Mouse (Mus musculus) midbrain, embryonic 11.5 days (tissue): ENCODE data around the gene Plekhd1. TPM values are rescaled to one million over a fixed set of nuclear protein-coding genes. Genes with fewer than 3 reads are reported as not detected.

Experiments
- ATAC-seq: fragments of 200-750 bp; cut with Nextera tagmentation; 2 replicates; pipeline ENCODE4 v1.8.0; 2017; ENCODE audit warnings: moderate TSS enrichment, moderate library complexity; ENCODE audit not compliant: low FRiP score
- DNase-seq: peaks from one replicate; pipeline ENCODE4 v3.0.0; 2015; ENCODE audit warnings: low spot score; ENCODE audit errors: missing footprints
- H3K27ac ChIP-seq: fragments of 300-500 bp; sonication (generic); 2 replicates; pipeline ENCODE4 v1.5.1; 2014; ENCODE audit warnings: low read depth, low read length
- H3K27me3 ChIP-seq: fragments of 300-500 bp; sonication (generic); 2 replicates; pipeline ENCODE4 v1.6.1; 2014; ENCODE audit warnings: mild to moderate bottlenecking, low read length, moderate library complexity, mixed read lengths; ENCODE audit not compliant: control insufficient read depth, insufficient read depth
- H3K36me3 ChIP-seq: fragments of 300-500 bp; sonication (generic); 2 replicates; pipeline ENCODE4 v1.6.1; 2014; ENCODE audit warnings: mild to moderate bottlenecking, low read length, moderate library complexity, mixed read lengths; ENCODE audit not compliant: control insufficient read depth, insufficient read depth
- H3K4me1 ChIP-seq: fragments of 300-500 bp; sonication (generic); 2 replicates; pipeline ENCODE4 v1.6.1; 2014; ENCODE audit warnings: low read length; ENCODE audit not compliant: control insufficient read depth, insufficient read depth
- H3K4me2 ChIP-seq: fragments of 300-500 bp; sonication (generic); 2 replicates; pipeline ENCODE4 v1.6.1; 2014; ENCODE audit warnings: mild to moderate bottlenecking, moderate library complexity
- H3K4me3 ChIP-seq: fragments of 300-500 bp; sonication (generic); 2 replicates; pipeline ENCODE4 v1.5.1; 2014; ENCODE audit warnings: low read depth, low read length
- H3K9ac ChIP-seq: fragments of 300-500 bp; sonication (generic); 2 replicates; pipeline ENCODE4 v1.6.1; 2014; ENCODE audit warnings: low read length
- H3K9me3 ChIP-seq: fragments of 300-500 bp; sonication (generic); 2 replicates; pipeline ENCODE4 v1.6.1; 2016; ENCODE audit warnings: low read length; ENCODE audit not compliant: control insufficient read depth
- WGBS: fragments of 180-500 bp; shearing (Covaris S2); extraction: QIAGEN DNeasy Blood & Tissue Kit; methylation state at CpG from one replicate; pipeline ENCODE4 v1.1.7; 2014; 5-methylcytosine and 5-hydroxymethylcytosine counted together
- polyA plus RNA-seq: library from polyadenylated mRNA; unstranded; fragments of >200 nt; fragmentation: Nextera tagmentation; extraction: Ambion mirVana; gene quantifications from 2 replicates; pipeline ENCODE4 v1.2.1, GENCODE M21; 2014

The Plekhd1 gene
- polyA plus RNA-seq, 1 experiment from 2014 or later, result 1.4 TPM

- Histone ChIP-seq H3K27ac (peak overlapping the region; percentile 60), H3K36me3 (no peaks in the 10 kb centered on the region), H3K4me1 (peaks cover 13% of the 10 kb centered on the region), H3K4me2 (peak overlapping the region; percentile 18; the same call in 1 of the 2 replicates), H3K4me3 (no peak overlapping the region), H3K9ac (peak overlapping the region; percentile 39; the same call in 1 of the 2 replicates), H3K9me3 (no peaks in the 10 kb centered on the region; the same call in 1 of the 2 replicates), H3K27me3 (no peaks in the 10 kb centered on the region)
- WGBS, result 22% methylated on average over 13 of the region's 13 CpGs
- DNase-seq, result peak; percentile 92
- peak; percentile 75 for ATAC-seq
Observed at GRCm38 (mm10) chr12:80736464-80737282, 44.3 kb downstream of the Plekhd1 start.

GRCm38 (mm10) chr12:80737283-80737600 lies 44.9 kb downstream of the Plekhd1 start:
- Histone ChIP-seq H3K4me1 (peaks cover 13% of the 10 kb centered on the region), H3K27me3 (no peaks in the 10 kb centered on the region), H3K27ac (peak overlapping the region; percentile 60), H3K36me3 (no peaks in the 10 kb centered on the region), H3K4me2 (no peak overlapping the region; the same call in 1 of the 2 replicates), H3K9me3 (no peaks in the 10 kb centered on the region; the same call in 1 of the 2 replicates), H3K4me3 (no peak overlapping the region), H3K9ac (peak overlapping the region; percentile 39; the same call in 1 of the 2 replicates)
- no peak for ATAC-seq
- WGBS, result 66% methylated on average over 5 of the region's 5 CpGs
- no peak for DNase-seq

DNA sequence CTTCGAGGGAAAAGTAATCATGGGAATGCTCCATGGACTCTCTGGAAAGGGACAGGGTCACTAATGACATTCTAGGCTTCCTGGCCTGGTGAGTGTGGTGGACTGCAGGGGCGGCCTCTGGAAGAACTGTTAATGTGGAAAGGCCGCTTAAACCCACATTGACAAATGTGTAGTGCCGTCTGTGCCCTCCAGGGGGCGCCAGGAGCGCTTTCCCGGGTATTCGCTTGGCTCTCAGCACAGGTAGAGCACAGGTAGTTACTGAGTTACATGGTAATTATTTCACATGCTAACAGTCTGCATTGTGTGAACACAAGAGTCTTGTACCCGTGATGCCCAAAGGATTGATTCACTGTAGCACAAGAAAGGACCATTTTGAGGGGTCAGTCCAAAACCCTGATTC lies 47.1 kb downstream of the Plekhd1 start:
- H3K27me3 ChIP-seq, result no peaks in the 10 kb centered on the region
- no peaks in the 10 kb centered on the region for H3K36me3 ChIP-seq
- peaks cover 13% of the 10 kb centered on the region for H3K4me1 ChIP-seq
- DNase-seq, result no peak
- no peak overlapping the region for H3K9ac ChIP-seq
- ATAC-seq, result no peak
- H3K27ac ChIP-seq, result no peak overlapping the region
- H3K9me3 ChIP-seq, result no peaks in the 10 kb centered on the region
- H3K4me3 ChIP-seq, result no peak overlapping the region
- WGBS, result 36% methylated on average over 9 of the region's 9 CpGs
- no peak overlapping the region for H3K4me2 ChIP-seq

- DNase-seq, result no peak
- no peaks in the 10 kb centered on the region for H3K36me3 ChIP-seq
- no peaks in the 10 kb centered on the region for H3K27me3 ChIP-seq
- H3K27ac ChIP-seq, result no peak overlapping the region
- no peak overlapping the region for H3K4me3 ChIP-seq
- no peaks in the 10 kb centered on the region for H3K9me3 ChIP-seq
- no peak overlapping the region for H3K4me2 ChIP-seq
- H3K9ac ChIP-seq, result no peak overlapping the region
- 79% methylated on average over 1 of the region's 1 CpGs for WGBS
- peaks cover 6% of the 10 kb centered on the region for H3K4me1 ChIP-seq
- ATAC-seq, result no peak
Observed at GRCm38 (mm10) chr12:80744614-80745013, 52.2 kb downstream of the Plekhd1 start.

GRCm38 (mm10) chr12:80746031-80746813 lies 53.8 kb downstream of the Plekhd1 start:
- H3K9ac ChIP-seq, result no peak overlapping the region; the same call in 1 of the 2 replicates
- no peaks in the 10 kb centered on the region for H3K9me3 ChIP-seq
- no peak for DNase-seq
- H3K27me3 ChIP-seq, result no peaks in the 10 kb centered on the region
- H3K4me2 ChIP-seq, result no peak overlapping the region
- H3K4me3 ChIP-seq, result no peak overlapping the region
- ATAC-seq, result no peak
- 61% methylated on average over 8 of the region's 8 CpGs for WGBS
- peaks cover 6% of the 10 kb centered on the region for H3K4me1 ChIP-seq
- H3K27ac ChIP-seq, result no peak overlapping the region
- no peaks in the 10 kb centered on the region for H3K36me3 ChIP-seq

DNA sequence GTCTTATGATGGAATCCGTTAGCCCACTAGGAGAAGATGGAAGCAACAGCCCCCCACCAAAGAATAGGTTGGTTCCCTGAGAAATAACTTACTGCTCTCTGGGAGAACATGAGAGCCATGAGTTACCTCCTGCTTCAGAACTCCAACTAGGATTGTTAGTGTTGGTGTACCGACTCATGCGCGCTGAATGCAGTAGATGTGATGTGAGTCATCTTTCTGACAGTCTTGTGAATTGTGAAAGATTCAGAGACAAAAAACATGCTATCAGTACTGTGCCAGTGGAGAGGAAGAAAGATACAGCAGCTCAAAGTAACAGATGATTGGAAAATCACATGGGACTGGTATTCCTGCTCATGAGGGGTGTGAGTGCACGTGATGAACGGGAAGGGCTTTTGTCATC lies 59.2 kb downstream of the Plekhd1 start:
- WGBS, result 96% methylated on average over 6 of the region's 6 CpGs
- H3K9me3 ChIP-seq, result peaks cover 22% of the 10 kb centered on the region
- no peaks in the 10 kb centered on the region for H3K27me3 ChIP-seq
- H3K4me1 ChIP-seq, result no peaks in the 10 kb centered on the region
- no peak overlapping the region for H3K4me2 ChIP-seq
- H3K4me3 ChIP-seq, result no peak overlapping the region
- DNase-seq (no peak), ATAC-seq (no peak)
- peaks cover 24% of the 10 kb centered on the region for H3K36me3 ChIP-seq
- no peak overlapping the region for H3K27ac ChIP-seq
- H3K9ac ChIP-seq, result no peak overlapping the region

GRCm38 (mm10) chr12:80757751-80758558 lies 65.6 kb downstream of the Plekhd1 start:
- no peak overlapping the region for H3K9ac ChIP-seq
- peak overlapping the region; percentile 72 for H3K4me2 ChIP-seq
- H3K27me3 ChIP-seq, result peaks cover 6% of the 10 kb centered on the region; the same call in 1 of the 2 replicates
- ATAC-seq, result no peak
- peak overlapping the region; percentile 52 for H3K4me3 ChIP-seq
- H3K4me1 ChIP-seq, result peaks cover 14% of the 10 kb centered on the region
- H3K9me3 ChIP-seq, result peaks cover 46% of the 10 kb centered on the region
- peaks cover 50% of the 10 kb centered on the region for H3K36me3 ChIP-seq
- 34% methylated on average over 119 of the region's 122 CpGs for WGBS
- H3K27ac ChIP-seq, result no peak overlapping the region
- DNase-seq, result no peak

GRCm38 (mm10) chr12:80758559-80759386 lies 66.4 kb downstream of the Plekhd1 start:
- peak overlapping the region; percentile 99 for H3K27ac ChIP-seq
- ATAC-seq (peak; percentile 7; the same call in 1 of the 2 replicates), DNase-seq (peak; percentile 90)
- peak overlapping the region; percentile 87 for H3K9ac ChIP-seq
- peaks cover 14% of the 10 kb centered on the region for H3K4me1 ChIP-seq
- peak overlapping the region; percentile 72 for H3K4me2 ChIP-seq
- peaks cover 6% of the 10 kb centered on the region; the same call in 1 of the 2 replicates for H3K27me3 ChIP-seq
- H3K4me3 ChIP-seq, result peak overlapping the region; percentile 52
- peaks cover 50% of the 10 kb centered on the region for H3K36me3 ChIP-seq
- WGBS, result 32% methylated on average over 92 of the region's 92 CpGs
- H3K9me3 ChIP-seq, result peaks cover 43% of the 10 kb centered on the region
